Mouse (Mus musculus): Measurements from ENCODE around the gene Znhit6. TPM values are rescaled to one million over a fixed set of nuclear protein-coding genes. Genes with fewer than 3 reads are reported as not detected.

Znhit6 gene
- polyA plus RNA-seq (2015; fragmentation: Nextera tagmentation; extraction: Ambion mirVana) = 27.6 and 30.1 TPM in 2 replicates

- 6% methylated on average over 37 of the region's 37 CpGs for WGBS
- Histone ChIP-seq H3K27me3 (replicated peaks; ENCODE audit: control insufficient read depth, insufficient read depth, low read length) (no peaks in the 10 kb centered on the region), H3K9me3 (ENCODE audit: control insufficient read depth, low read length) (no peaks in the 10 kb centered on the region), H3K4me1 (replicated peaks; ENCODE audit: control insufficient read depth, insufficient read depth, low read length) (peaks cover 13% of the 10 kb centered on the region), H3K4me2 (ENCODE audit: low read length) (peak within 1 kb of the TSS; percentile 94), H3K36me3 (ENCODE audit: control insufficient read depth, insufficient read depth) (peaks cover 10% of the 10 kb centered on the region), H3K4me3 (replicated peaks; ENCODE audit: low read length) (peak within 1 kb of the TSS; percentile 79), H3K27ac (ENCODE audit: low read length) (peak within 1 kb of the TSS; percentile 55), H3K9ac (replicated peaks; ENCODE audit: low read depth, low read length) (peak within 1 kb of the TSS; percentile 74)
- ATAC-seq = peak; percentile 91
Observed at GRCm38 (mm10) chr3:145575743-145576481, at the start of gene Znhit6. TSS of gene Znhit6 (plus strand) at chr3:145576205.

GRCm38 (mm10) chr3:145537870-145538269 is 38.1 kb upstream of the Znhit6 start:
- no peaks in the 10 kb centered on the region for H3K27me3 ChIP-seq (replicated peaks; ENCODE audit: control insufficient read depth, insufficient read depth, low read length)
- H3K4me3 ChIP-seq (replicated peaks; ENCODE audit: low read length) = no peak overlapping the region
- no peak for ATAC-seq
- no peaks in the 10 kb centered on the region for H3K9me3 ChIP-seq (ENCODE audit: control insufficient read depth, low read length)
- H3K4me2 ChIP-seq (ENCODE audit: low read length) = no peak overlapping the region
- H3K9ac ChIP-seq (replicated peaks; ENCODE audit: low read depth, low read length) = no peak overlapping the region
- WGBS = 97% methylated on average over 1 of the region's 1 CpGs
- H3K4me1 ChIP-seq (replicated peaks; ENCODE audit: control insufficient read depth, insufficient read depth, low read length) = no peaks in the 10 kb centered on the region
- H3K36me3 ChIP-seq (ENCODE audit: control insufficient read depth, insufficient read depth) = no peaks in the 10 kb centered on the region
- H3K27ac ChIP-seq (ENCODE audit: low read length) = no peak overlapping the region

DNA sequence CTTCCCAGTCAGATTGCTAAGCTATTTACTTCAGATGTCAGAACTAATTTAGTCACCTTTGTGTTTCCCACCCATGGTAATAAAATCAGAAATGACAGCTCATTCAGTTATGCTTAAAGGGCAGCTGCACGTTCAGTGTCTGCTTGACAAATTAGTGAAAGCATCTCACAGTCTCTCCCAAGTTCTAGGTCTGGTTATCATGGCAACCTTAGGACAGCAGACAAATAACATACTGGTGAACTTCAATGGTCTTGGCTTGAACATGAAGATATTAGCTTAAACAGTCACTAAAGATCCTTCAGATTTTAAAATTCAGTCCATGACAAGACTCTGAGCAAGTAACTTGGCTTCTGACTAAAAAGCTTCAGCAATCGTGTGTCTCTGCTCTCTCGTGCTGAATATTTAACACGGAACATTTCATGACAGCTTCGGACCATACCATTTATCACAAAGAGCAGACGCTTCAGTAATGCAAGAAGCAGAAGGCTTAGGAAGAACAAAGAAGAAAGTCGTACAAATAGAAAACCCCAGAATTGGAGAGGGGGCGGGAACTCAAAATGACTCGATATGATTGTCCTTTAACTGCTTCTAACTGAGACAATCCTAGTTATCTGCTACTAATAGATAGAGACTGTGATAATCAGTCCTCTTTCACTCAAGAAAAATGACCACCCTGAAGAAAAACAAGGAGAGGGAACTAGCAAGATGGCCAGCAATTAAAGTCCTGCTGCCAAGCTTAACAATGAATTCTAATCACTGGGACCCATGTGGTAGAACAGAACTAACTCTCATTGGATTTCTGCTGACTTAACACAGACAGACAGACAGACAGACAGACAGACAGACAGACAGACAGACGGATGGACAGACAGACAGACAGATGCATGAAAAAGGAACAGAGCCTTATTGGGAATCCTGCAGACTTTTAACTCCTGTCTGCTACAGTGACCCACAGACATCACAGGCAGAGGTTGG is 27.3 kb upstream of the Znhit6 start:
- no peaks in the 10 kb centered on the region for H3K27me3 ChIP-seq (replicated peaks; ENCODE audit: control insufficient read depth, insufficient read depth, low read length)
- H3K27ac ChIP-seq (ENCODE audit: low read length) = no peak overlapping the region
- ATAC-seq = no peak
- no peak overlapping the region for H3K4me2 ChIP-seq (ENCODE audit: low read length)
- no peak overlapping the region for H3K4me3 ChIP-seq (replicated peaks; ENCODE audit: low read length)
- 85% methylated on average over 10 of the region's 10 CpGs for WGBS
- H3K9ac ChIP-seq (replicated peaks; ENCODE audit: low read depth, low read length) = no peak overlapping the region
- no peaks in the 10 kb centered on the region for H3K36me3 ChIP-seq (ENCODE audit: control insufficient read depth, insufficient read depth)
- H3K9me3 ChIP-seq (ENCODE audit: control insufficient read depth, low read length) = no peaks in the 10 kb centered on the region
- 0 out of 2 replicates have a peak, but pooled peaks cover 3% of the 10 kb centered on the region for H3K4me1 ChIP-seq (replicated peaks; ENCODE audit: control insufficient read depth, insufficient read depth, low read length)

- Histone ChIP-seq H3K4me1 (replicated peaks; ENCODE audit: control insufficient read depth, insufficient read depth, low read length) (0 out of 2 replicates have a peak, but pooled peaks cover 3% of the 10 kb centered on the region), H3K4me3 (replicated peaks; ENCODE audit: low read length) (no peak overlapping the region), H3K27me3 (replicated peaks; ENCODE audit: control insufficient read depth, insufficient read depth, low read length) (no peaks in the 10 kb centered on the region), H3K4me2 (ENCODE audit: low read length) (no peak overlapping the region), H3K9ac (replicated peaks; ENCODE audit: low read depth, low read length) (no peak overlapping the region), H3K27ac (ENCODE audit: low read length) (no peak overlapping the region), H3K36me3 (ENCODE audit: control insufficient read depth, insufficient read depth) (no peaks in the 10 kb centered on the region), H3K9me3 (ENCODE audit: control insufficient read depth, low read length) (no peaks in the 10 kb centered on the region)
- ATAC-seq = no peak
- 53% methylated on average over 3 of the region's 3 CpGs for WGBS
Observed at GRCm38 (mm10) chr3:145550216-145550615, 25.8 kb upstream of the Znhit6 start.

GRCm38 (mm10) chr3:145554388-145554787 is 21.6 kb upstream of the Znhit6 start:
- H3K27me3 ChIP-seq (replicated peaks; ENCODE audit: control insufficient read depth, insufficient read depth, low read length) = no peaks in the 10 kb centered on the region
- no peaks in the 10 kb centered on the region for H3K9me3 ChIP-seq (ENCODE audit: control insufficient read depth, low read length)
- H3K36me3 ChIP-seq (ENCODE audit: control insufficient read depth, insufficient read depth) = no peaks in the 10 kb centered on the region
- ATAC-seq = no peak
- no peak overlapping the region for H3K9ac ChIP-seq (replicated peaks; ENCODE audit: low read depth, low read length)
- no peak overlapping the region for H3K4me2 ChIP-seq (ENCODE audit: low read length)
- no peak overlapping the region for H3K4me3 ChIP-seq (replicated peaks; ENCODE audit: low read length)
- no peak overlapping the region for H3K27ac ChIP-seq (ENCODE audit: low read length)
- H3K4me1 ChIP-seq (replicated peaks; ENCODE audit: control insufficient read depth, insufficient read depth, low read length) = 0 out of 2 replicates have a peak, but pooled peaks cover 3% of the 10 kb centered on the region
- 89% methylated on average over 1 of the region's 2 CpGs for WGBS

DNA sequence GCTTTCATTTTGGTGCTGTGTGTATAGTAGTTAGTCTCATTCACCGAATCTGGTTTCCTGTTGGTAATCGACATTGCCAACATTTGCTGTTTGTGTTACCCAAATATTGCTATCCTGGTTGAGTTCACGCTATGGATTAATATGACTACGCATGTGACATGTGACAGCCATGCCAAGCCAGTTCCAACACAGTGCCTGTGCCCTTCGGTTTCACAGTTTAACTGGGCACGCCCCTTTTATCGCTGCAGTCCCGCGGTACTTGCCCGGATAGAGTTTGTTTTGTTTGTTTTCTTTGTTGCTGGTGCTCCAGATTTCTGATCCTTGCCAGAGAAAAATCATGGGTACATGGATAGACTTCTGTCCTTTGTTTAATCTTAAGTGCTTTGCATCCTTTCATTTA is 19.8 kb upstream of the Znhit6 start:
- H3K27ac ChIP-seq (ENCODE audit: low read length) = no peak overlapping the region
- no peak overlapping the region for H3K9ac ChIP-seq (replicated peaks; ENCODE audit: low read depth, low read length)
- no peaks in the 10 kb centered on the region for H3K36me3 ChIP-seq (ENCODE audit: control insufficient read depth, insufficient read depth)
- H3K4me3 ChIP-seq (replicated peaks; ENCODE audit: low read length) = no peak overlapping the region
- no peak overlapping the region for H3K4me2 ChIP-seq (ENCODE audit: low read length)
- ATAC-seq = no peak
- no peaks in the 10 kb centered on the region for H3K27me3 ChIP-seq (replicated peaks; ENCODE audit: control insufficient read depth, insufficient read depth, low read length)
- no peaks in the 10 kb centered on the region for H3K4me1 ChIP-seq (replicated peaks; ENCODE audit: control insufficient read depth, insufficient read depth, low read length)
- no peaks in the 10 kb centered on the region for H3K9me3 ChIP-seq (ENCODE audit: control insufficient read depth, low read length)
- WGBS = 91% methylated on average over 10 of the region's 10 CpGs

- Histone ChIP-seq H3K27me3 (replicated peaks; ENCODE audit: control insufficient read depth, insufficient read depth, low read length) (no peaks in the 10 kb centered on the region), H3K4me2 (ENCODE audit: low read length) (no peak overlapping the region), H3K36me3 (ENCODE audit: control insufficient read depth, insufficient read depth) (no peaks in the 10 kb centered on the region), H3K4me1 (replicated peaks; ENCODE audit: control insufficient read depth, insufficient read depth, low read length) (no peaks in the 10 kb centered on the region), H3K4me3 (replicated peaks; ENCODE audit: low read length) (no peak overlapping the region), H3K9ac (replicated peaks; ENCODE audit: low read depth, low read length) (no peak overlapping the region), H3K9me3 (ENCODE audit: control insufficient read depth, low read length) (0 out of 2 replicates have a peak, but pooled peaks cover 4% of the 10 kb centered on the region), H3K27ac (ENCODE audit: low read length) (no peak overlapping the region)
- 90% methylated on average over 5 of the region's 5 CpGs for WGBS
- ATAC-seq = no peak
Observed at GRCm38 (mm10) chr3:145559675-145560074, 16.3 kb upstream of the Znhit6 start.

DNA sequence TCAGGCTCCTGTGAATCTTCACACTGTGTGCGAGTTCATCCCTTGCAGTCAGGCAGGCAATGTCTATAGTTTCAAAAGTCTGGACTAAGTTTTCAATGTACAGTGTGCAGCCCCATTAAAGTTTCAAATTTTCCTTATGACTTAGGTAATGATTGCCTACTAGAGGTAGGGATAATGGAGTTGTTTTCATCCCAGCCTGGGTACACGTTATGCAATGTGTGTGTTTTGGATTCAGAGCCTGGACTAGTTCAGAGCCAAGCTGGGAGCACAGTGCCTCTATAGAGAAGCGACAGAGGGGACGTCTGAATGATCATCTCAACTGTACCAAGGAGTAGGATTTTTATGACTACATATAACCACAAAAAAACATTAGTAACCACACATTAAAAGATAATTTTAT is 15.9 kb upstream of the Znhit6 start:
- no peak for ATAC-seq
- H3K4me2 ChIP-seq (ENCODE audit: low read length) = no peak overlapping the region
- WGBS = 85% methylated on average over 4 of the region's 4 CpGs

DNA sequence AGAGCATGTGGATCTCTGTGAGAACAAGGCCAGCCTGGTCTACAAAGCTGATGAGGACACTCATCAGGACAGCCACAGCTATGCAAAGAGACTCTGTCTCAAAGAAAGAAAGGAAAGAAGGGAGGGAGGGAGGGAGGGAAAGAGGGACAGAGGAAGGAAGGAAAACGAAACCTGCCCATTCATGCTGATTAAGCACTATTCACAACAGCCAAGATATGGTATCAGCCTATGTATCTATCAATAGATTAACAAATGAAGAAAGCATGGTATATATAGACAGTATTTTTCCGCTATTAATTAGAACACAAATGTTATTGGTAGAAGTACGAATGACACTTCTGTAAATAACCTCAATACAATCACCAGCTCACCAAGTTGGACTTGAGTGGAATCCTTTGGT is 1.5 kb upstream of the Znhit6 start:
- ATAC-seq = no peak
- H3K27me3 ChIP-seq (replicated peaks; ENCODE audit: control insufficient read depth, insufficient read depth, low read length) = no peaks in the 10 kb centered on the region
- no peak overlapping the region for H3K27ac ChIP-seq (ENCODE audit: low read length)
- no peak overlapping the region for H3K9ac ChIP-seq (replicated peaks; ENCODE audit: low read depth, low read length)
- H3K4me1 ChIP-seq (replicated peaks; ENCODE audit: control insufficient read depth, insufficient read depth, low read length) = peaks cover 13% of the 10 kb centered on the region
- no peaks in the 10 kb centered on the region for H3K9me3 ChIP-seq (ENCODE audit: control insufficient read depth, low read length)
- H3K4me2 ChIP-seq (ENCODE audit: low read length) = no peak overlapping the region
- no peak overlapping the region for H3K4me3 ChIP-seq (replicated peaks; ENCODE audit: low read length)
- WGBS = 85% methylated on average over 3 of the region's 3 CpGs
- peaks cover 10% of the 10 kb centered on the region for H3K36me3 ChIP-seq (ENCODE audit: control insufficient read depth, insufficient read depth)

More for the DNA sequence above, 15.9 kb upstream of the Znhit6 start:
- Histone ChIP-seq H3K27ac (ENCODE audit: low read length) (no peak overlapping the region), H3K4me3 (replicated peaks; ENCODE audit: low read length) (no peak overlapping the region), H3K9me3 (ENCODE audit: control insufficient read depth, low read length) (0 out of 2 replicates have a peak, but pooled peaks cover 4% of the 10 kb centered on the region), H3K4me1 (replicated peaks; ENCODE audit: control insufficient read depth, insufficient read depth, low read length) (no peaks in the 10 kb centered on the region), H3K36me3 (ENCODE audit: control insufficient read depth, insufficient read depth) (no peaks in the 10 kb centered on the region), H3K27me3 (replicated peaks; ENCODE audit: control insufficient read depth, insufficient read depth, low read length) (no peaks in the 10 kb centered on the region), H3K9ac (replicated peaks; ENCODE audit: low read depth, low read length) (no peak overlapping the region)
